Mouse (Mus musculus): ENCODE data around the gene Sox10.

- no peak for TF ChIP-seq CHD2 (IDR thresholded peaks at IDR 0.05; ENCODE audit: low read depth, low read length)
- TF ChIP-seq ZC3H11A (IDR thresholded peaks at IDR 0.05; ENCODE audit: borderline replicate concordance, low read depth, low read length), result no peak
- no peak for TF ChIP-seq ZNF384 (IDR thresholded peaks at IDR 0.05; ENCODE audit: low read depth, low read length)
- TF ChIP-seq HCFC1 (IDR thresholded peaks at IDR 0.05; ENCODE audit: borderline replicate concordance, insufficient read depth, low read length), result no peak
- no peak for TF ChIP-seq MAFK (IDR thresholded peaks at IDR 0.05; ENCODE audit: insufficient read depth, low read depth, low read length)
Measured at GRCm38 (mm10) chr15:79143316-79143715, 21.7 kb downstream of the Sox10 start.
